In genomic region chr3:131481976-131482712, GRCm38 (mm10) we compare ENCODE assay signal across 23 mouse cellular contexts. TPM values are rescaled to one million over a fixed set of nuclear protein-coding genes. Genes with fewer than 3 reads are reported as not detected.
A peak's percentile ranks its signal among the peaks of the same experiment; 100 is the strongest.
DNase-seq lines count a peak whose midpoint lies in the region; ATAC-seq lines count a peak whose summit lies in the region.
"Had no signal": no experiment of that assay in that cellular context is flagged by ENCODE, and none has a peak within 500 bp of the region (broad histone marks: within the 10 kb centered on the region; RNA-seq: fewer than 3 reads in every experiment).

No protein-coding gene starts in this region.

- H3K36me3 ChIP-seq in forebrain, embryonic 13.5 days (ENCODE audit: poor library complexity, severe bottlenecking), result no peaks in the 10 kb centered on the region
- no peaks in the 10 kb centered on the region for H3K36me3 ChIP-seq in forebrain, embryonic 14.5 days (ENCODE audit: control insufficient read depth, insufficient read depth, low read length)
- no peaks in the 10 kb centered on the region for H3K36me3 ChIP-seq in kidney, embryonic 14.5 days (ENCODE audit: control insufficient read depth, insufficient read depth, low read length)
- no peaks in the 10 kb centered on the region for H3K36me3 ChIP-seq in neural tube, embryonic 14.5 days (ENCODE audit: control insufficient read depth, insufficient read depth, low read length)
- H3K36me3 ChIP-seq: heart, embryonic 12.5 days; hindbrain, embryonic 13.5 days; limb, embryonic 10.5 days; neural tube, embryonic 13.5 days; stomach, embryonic 15.5 days had no signal

- H3K27me3 ChIP-seq in forebrain, embryonic 13.5 days, result peaks cover 3% of the 10 kb centered on the region
- H3K27me3 ChIP-seq in forebrain, embryonic 14.5 days (replicated peaks; ENCODE audit: control insufficient read depth, insufficient read depth, low read length), result no peaks in the 10 kb centered on the region
- H3K27me3 ChIP-seq in kidney, embryonic 14.5 days (ENCODE audit: control insufficient read depth, insufficient read depth, low read length), result no peaks in the 10 kb centered on the region
- H3K27me3 ChIP-seq in neural tube, embryonic 14.5 days (ENCODE audit: control insufficient read depth, insufficient read depth, low read length), result no peaks in the 10 kb centered on the region
- H3K27me3 ChIP-seq: stomach, embryonic 15.5 days had no signal

- no peak overlapping the region for H3K9ac ChIP-seq in forebrain, embryonic 13.5 days
- no peak overlapping the region for H3K9ac ChIP-seq in forebrain, embryonic 14.5 days (ENCODE audit: low read length)
- no peak overlapping the region for H3K9ac ChIP-seq in kidney, embryonic 14.5 days (ENCODE audit: low read depth, low read length)
- H3K9ac ChIP-seq in neural tube, embryonic 14.5 days (replicated peaks; ENCODE audit: low read depth, low read length), result no peak overlapping the region
- H3K9ac ChIP-seq: heart, embryonic 12.5 days; hindbrain, embryonic 13.5 days; liver, postnatal 0 days; neural tube, embryonic 13.5 days; stomach, embryonic 15.5 days had no signal

- no peaks in the 10 kb centered on the region for H3K9me3 ChIP-seq in forebrain, embryonic 13.5 days (replicated peaks)
- H3K9me3 ChIP-seq in forebrain, embryonic 14.5 days (replicated peaks; ENCODE audit: control insufficient read depth, low read length), result no peaks in the 10 kb centered on the region
- H3K9me3 ChIP-seq in kidney, embryonic 14.5 days (ENCODE audit: control insufficient read depth, low read length), result no peaks in the 10 kb centered on the region
- no peaks in the 10 kb centered on the region for H3K9me3 ChIP-seq in neural tube, embryonic 14.5 days (ENCODE audit: control insufficient read depth, low read length)
- H3K9me3 ChIP-seq: heart, embryonic 12.5 days; limb, embryonic 10.5 days; neural tube, embryonic 13.5 days; stomach, embryonic 15.5 days had no signal

- H3K4me1 ChIP-seq in forebrain, embryonic 13.5 days, result 0 out of 2 replicates have a peak, but pooled peaks cover 4% of the 10 kb centered on the region
- no peaks in the 10 kb centered on the region for H3K4me1 ChIP-seq in forebrain, embryonic 14.5 days (ENCODE audit: control insufficient read depth, insufficient read depth, low read length)
- peaks cover 7% of the 10 kb centered on the region; the same call in 1 of the 2 replicates for H3K4me1 ChIP-seq in kidney, embryonic 14.5 days (ENCODE audit: control insufficient read depth, insufficient read depth, low read length)
- H3K4me1 ChIP-seq in neural tube, embryonic 14.5 days (ENCODE audit: control insufficient read depth, insufficient read depth, low read length), result no peaks in the 10 kb centered on the region
- H3K4me1 ChIP-seq: heart, embryonic 12.5 days; limb, embryonic 10.5 days; megakaryocyte, embryonic 14.5 days; stomach, embryonic 15.5 days had no signal

- H3K4me3 ChIP-seq in forebrain, embryonic 13.5 days, result no peak overlapping the region
- no peak overlapping the region for H3K4me3 ChIP-seq in forebrain, embryonic 14.5 days (ENCODE audit: low read depth, low read length)
- no peak overlapping the region for H3K4me3 ChIP-seq in kidney, embryonic 14.5 days (ENCODE audit: low read length)
- no peak overlapping the region for H3K4me3 ChIP-seq in neural tube, embryonic 14.5 days (ENCODE audit: low read depth, low read length)
- H3K4me3 ChIP-seq: heart, embryonic 12.5 days; hindbrain, embryonic 13.5 days; left cerebral cortex, adult 2 months; limb, embryonic 10.5 days; megakaryocyte, embryonic 14.5 days; neural tube, embryonic 13.5 days; stomach, embryonic 15.5 days had no signal

- 57% methylated on average over 17 of the region's 17 CpGs for WGBS in forebrain, embryonic 13.5 days
- WGBS in forebrain, embryonic 14.5 days, result 56% methylated on average over 17 of the region's 17 CpGs
- 48% methylated on average over 17 of the region's 17 CpGs for WGBS in kidney, embryonic 14.5 days
- 35% methylated on average over 17 of the region's 17 CpGs for WGBS in neural tube, embryonic 14.5 days

- DNase-seq in forebrain, embryonic 14.5 days (ENCODE audit: low spot score), result no peak
- no peak for DNase-seq in kidney, adult 9 months
- DNase-seq in neural tube, embryonic 10.5 days (ENCODE audit: extremely low spot score, low spot score), result no peak
- no peak for DNase-seq in urinary bladder, postnatal 14 days (ENCODE audit: low spot score)
- DNase-seq: adrenal gland, postnatal 36 days; cerebellum, adult 2 months; cerebellum, postnatal 36 days; heart, postnatal 14 days; liver, postnatal 0 days; lung, postnatal 14 days; thymus, adult 18-20 months; thymus, postnatal 4 days had no signal

- no peak overlapping the region for H3K4me2 ChIP-seq in forebrain, embryonic 13.5 days
- H3K4me2 ChIP-seq in forebrain, embryonic 14.5 days (ENCODE audit: low read length), result no peak overlapping the region
- no peak overlapping the region for H3K4me2 ChIP-seq in kidney, embryonic 14.5 days (replicated peaks; ENCODE audit: low read depth, low read length)
- H3K4me2 ChIP-seq in neural tube, embryonic 14.5 days (ENCODE audit: low read depth, low read length), result no peak overlapping the region
- H3K4me2 ChIP-seq: heart, embryonic 12.5 days; hindbrain, embryonic 13.5 days; neural tube, embryonic 13.5 days; stomach, embryonic 15.5 days had no signal

- 0 out of 2 replicates have a peak, but pooled peaks have one; percentile 53 for ATAC-seq in forebrain, embryonic 13.5 days
- ATAC-seq in forebrain, embryonic 14.5 days, result no peak
- 0 out of 2 replicates have a peak, but pooled peaks have one; percentile 3 for ATAC-seq in kidney, embryonic 14.5 days (ENCODE audit: low FRiP score, low TSS enrichment)
- peak; percentile 28; the same call in 1 of the 2 replicates for ATAC-seq in neural tube, embryonic 14.5 days (ENCODE audit: low read depth)
- ATAC-seq in CD4-positive, CD25-positive, alpha-beta regulatory T cell, adult 4 months, result no peak
- ATAC-seq: liver, postnatal 0 days had no signal

- no peak overlapping the region for H3K27ac ChIP-seq in forebrain, embryonic 13.5 days
- no peak overlapping the region for H3K27ac ChIP-seq in forebrain, embryonic 14.5 days (ENCODE audit: low read depth, low read length)
- H3K27ac ChIP-seq in kidney, embryonic 14.5 days (ENCODE audit: low read depth, low read length), result no peak overlapping the region
- H3K27ac ChIP-seq in neural tube, embryonic 14.5 days (ENCODE audit: low read depth, low read length), result no peak overlapping the region
- H3K27ac ChIP-seq: hindbrain, embryonic 13.5 days; left cerebral cortex, adult 2 months; limb, embryonic 10.5 days; neural tube, embryonic 13.5 days; stomach, embryonic 15.5 days had no signal

RNA-seq across cellular contexts. Expression of gene Sgms2, which starts 9.1 kb away (rescaled TPM):
- polyA plus RNA-seq in forebrain, embryonic 13.5 days (2015; fragmentation: Nextera tagmentation; extraction: Ambion mirVana), result 0.53 and 0.68 TPM in 2 replicates
- 1.5 and 1.9 TPM in 2 replicates for polyA plus RNA-seq in forebrain, embryonic 14.5 days (2014; fragmentation: Nextera tagmentation; extraction: Ambion mirVana)
- 8.9 and 12.5 TPM in 2 replicates for polyA plus RNA-seq in kidney, embryonic 14.5 days (2014; fragmentation: Nextera tagmentation; extraction: Ambion mirVana)
- polyA plus RNA-seq in neural tube, embryonic 14.5 days (2014; fragmentation: Nextera tagmentation; extraction: Ambion mirVana), result 1.6 and 1.8 TPM in 2 replicates
- not detected for polyA plus RNA-seq in CD4-positive, CD25-positive, alpha-beta regulatory T cell, adult 4 months (2017; shearing (Covaris generic))

Comparison
In these comparisons a context has a peak if more than half of its experiments do, and no peak if none do; other contexts are left out.
1. ATAC-seq: peak in forebrain, embryonic 13.5 days (single experiment), kidney, embryonic 14.5 days (single experiment) and neural tube, embryonic 14.5 days (single experiment); none in forebrain, embryonic 14.5 days (single experiment) and CD4-positive, CD25-positive, alpha-beta regulatory T cell, adult 4 months (single experiment).